12 mouse cellular contexts compared by ENCODE assay signal in the genomic region with DNA sequence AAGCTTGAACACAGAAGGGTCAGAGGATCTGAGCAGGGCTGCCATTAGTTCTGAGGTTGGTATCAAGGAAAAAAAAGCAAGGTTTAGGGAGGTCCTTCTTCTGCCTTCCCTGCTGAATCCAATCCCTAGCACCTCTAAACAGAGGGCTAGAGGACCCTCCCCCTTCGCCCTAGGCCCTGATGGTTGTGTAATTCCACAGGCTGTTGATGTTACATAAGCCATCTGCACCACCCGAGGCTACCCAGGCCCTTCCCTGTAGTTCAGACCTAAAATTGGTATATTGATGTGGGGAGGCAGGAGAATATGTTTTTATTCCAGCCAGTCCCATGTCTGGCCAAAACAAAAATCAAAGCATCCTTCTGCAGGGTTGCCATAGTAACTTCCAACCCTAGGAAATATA. TPM values are rescaled to one million over a fixed set of nuclear protein-coding genes. Genes with fewer than 3 reads are reported as not detected.
DNase-seq lines count a peak whose midpoint lies in the region; ATAC-seq and TF ChIP-seq lines count a peak whose summit lies in the region.
"Had no signal": no experiment of that assay in that cellular context is flagged by ENCODE, and none has a peak within 500 bp of the region (broad histone marks: within the 10 kb centered on the region; RNA-seq: fewer than 3 reads in every experiment).

No protein-coding gene starts in this region.

- H3K4me1 ChIP-seq in midbrain, embryonic 12.5 days: peaks cover 10% of the 10 kb centered on the region
- H3K4me1 ChIP-seq in midbrain, embryonic 11.5 days (ENCODE audit: control insufficient read depth, insufficient read depth, low read length): peaks cover 7% of the 10 kb centered on the region; the same call in 1 of the 2 replicates
- H3K4me1 ChIP-seq in cortical plate, adult 2 months (ENCODE audit: control insufficient read depth, insufficient read depth, low read length): peaks cover 3% of the 10 kb centered on the region
- H3K4me1 ChIP-seq in neural tube, embryonic 15.5 days: peaks cover 33% of the 10 kb centered on the region

- peaks cover 39% of the 10 kb centered on the region for H3K27me3 ChIP-seq in midbrain, embryonic 12.5 days
- peaks cover 3% of the 10 kb centered on the region; the same call in 1 of the 2 replicates for H3K27me3 ChIP-seq in midbrain, embryonic 11.5 days (ENCODE audit: control insufficient read depth, insufficient read depth, low read length)
- no peaks in the 10 kb centered on the region for H3K27me3 ChIP-seq in neural tube, embryonic 15.5 days (replicated peaks)

- no peak; the same call in 1 of the 2 replicates for TF ChIP-seq POLR2A in cortical plate, adult 2 months (IDR thresholded peaks at IDR 0.05; ENCODE audit: extremely low read depth, insufficient read depth, low read length)

- H3K9ac ChIP-seq in midbrain, embryonic 12.5 days (replicated peaks): no peak overlapping the region
- no peak overlapping the region for H3K9ac ChIP-seq in midbrain, embryonic 11.5 days (ENCODE audit: low read length)
- H3K9ac ChIP-seq in neural tube, embryonic 15.5 days (replicated peaks): peak overlapping the region; percentile 53; the same call in 1 of the 2 replicates

- H3K4me3 ChIP-seq in midbrain, embryonic 12.5 days: no peak overlapping the region
- H3K4me3 ChIP-seq in midbrain, embryonic 11.5 days (ENCODE audit: low read depth, low read length): no peak overlapping the region
- peak overlapping the region; percentile 76 for H3K4me3 ChIP-seq in cortical plate, adult 2 months (ENCODE audit: insufficient read depth, low read length)
- peak overlapping the region; percentile 41 for H3K4me3 ChIP-seq in neural tube, embryonic 15.5 days (replicated peaks)
- H3K4me3 ChIP-seq: limb, embryonic 10.5 days had no signal

- H3K4me2 ChIP-seq in midbrain, embryonic 12.5 days (replicated peaks): 0 out of 2 replicates have a peak overlapping the region, but pooled peaks have one; percentile 61
- no peak overlapping the region for H3K4me2 ChIP-seq in midbrain, embryonic 11.5 days
- H3K4me2 ChIP-seq in neural tube, embryonic 15.5 days: peak overlapping the region; percentile 66

- DNase-seq in midbrain, embryonic 11.5 days (ENCODE audit: low spot score, missing footprints): no peak
- DNase-seq in layer of hippocampus, postnatal 36 days: peak; percentile 58 to 72
- no peak for DNase-seq in natural killer cell, adult 2 months (ENCODE audit: low spot score in 2 of 2)
- no peak for DNase-seq in urinary bladder, adult 18-20 months (ENCODE audit: low spot score in 2 of 2)

- no peaks in the 10 kb centered on the region for H3K9me3 ChIP-seq in midbrain, embryonic 12.5 days
- H3K9me3 ChIP-seq in midbrain, embryonic 11.5 days (ENCODE audit: control insufficient read depth, low read length): no peaks in the 10 kb centered on the region
- H3K9me3 ChIP-seq in neural tube, embryonic 15.5 days (replicated peaks): no peaks in the 10 kb centered on the region
- H3K9me3 ChIP-seq: limb, embryonic 10.5 days had no signal

- H3K36me3 ChIP-seq in midbrain, embryonic 12.5 days: no peaks in the 10 kb centered on the region
- H3K36me3 ChIP-seq in midbrain, embryonic 11.5 days (ENCODE audit: control insufficient read depth, insufficient read depth, low read length): no peaks in the 10 kb centered on the region
- no peaks in the 10 kb centered on the region for H3K36me3 ChIP-seq in neural tube, embryonic 15.5 days
- H3K36me3 ChIP-seq: limb, embryonic 10.5 days had no signal

- TF ChIP-seq CTCF in cortical plate, adult 2 months (IDR thresholded peaks at IDR 0.05; ENCODE audit: extremely low read depth, insufficient read depth, low read length): no peak

- WGBS in midbrain, embryonic 12.5 days: 71% methylated on average over 2 of the region's 2 CpGs
- 75% methylated on average over 2 of the region's 2 CpGs for WGBS in midbrain, embryonic 11.5 days
- 72% methylated on average over 2 of the region's 2 CpGs for WGBS in neural tube, embryonic 15.5 days

- no peak overlapping the region for H3K27ac ChIP-seq in midbrain, embryonic 12.5 days (replicated peaks)
- no peak overlapping the region for H3K27ac ChIP-seq in midbrain, embryonic 11.5 days (ENCODE audit: low read depth, low read length)
- H3K27ac ChIP-seq in cortical plate, adult 2 months (ENCODE audit: insufficient read depth, low read length): peak overlapping the region; percentile 62; the same call in 1 of the 2 replicates
- peak overlapping the region; percentile 86; the same call in 1 of the 2 replicates for H3K27ac ChIP-seq in neural tube, embryonic 15.5 days (replicated peaks)
- H3K27ac ChIP-seq: limb, embryonic 10.5 days had no signal

- no peak for ATAC-seq in midbrain, embryonic 12.5 days (ENCODE audit: low FRiP score, low read depth)
- no peak for ATAC-seq in midbrain, embryonic 11.5 days (ENCODE audit: low FRiP score)
- ATAC-seq in neural tube, embryonic 15.5 days (ENCODE audit: low FRiP score): no peak
- ATAC-seq in megakaryocyte, adult 5-6 weeks (ENCODE audit: poor library complexity, severe bottlenecking): no peak

RNA-seq across cellular contexts. Expression of gene Faim2, which starts 1.3 kb away (rescaled TPM):
- 2.0 and 3.1 TPM in 2 replicates for polyA plus RNA-seq in midbrain, embryonic 12.5 days (2016; fragmentation: Nextera tagmentation; extraction: Ambion mirVana)
- 0.81 and 1.1 TPM in 2 replicates for polyA plus RNA-seq in midbrain, embryonic 11.5 days (2014; fragmentation: Nextera tagmentation; extraction: Ambion mirVana)
- polyA plus RNA-seq in cortical plate, adult 2 months (2012; rRNA removed): 162 and 172 TPM in 2 replicates
- 100 to 1,000 TPM; 373 to 394 TPM for total RNA-seq in layer of hippocampus, postnatal 36 days (2021)
- polyA plus RNA-seq in neural tube, embryonic 15.5 days (2015; fragmentation: Nextera tagmentation; extraction: Ambion mirVana): 50.7 and 57.5 TPM in 2 replicates
- 0.04 TPM in 1 of 2 replicates, not detected in the other for total RNA-seq in megakaryocyte, adult 5-6 weeks (2015)
- total RNA-seq in megakaryocyte, adult 5-6 weeks (2017): 0.49 TPM in 1 of 2 replicates, not detected in the other
- polyA plus RNA-seq: kidney, embryonic 14.5 days; limb, embryonic 10.5 days had no signal

RNA-seq across cellular contexts. Expression of gene Bcdin3d, which starts 52.2 kb away (rescaled TPM):
- 19.9 and 20.1 TPM in 2 replicates for polyA plus RNA-seq in midbrain, embryonic 12.5 days (2016; fragmentation: Nextera tagmentation; extraction: Ambion mirVana)
- 19.5 and 19.7 TPM in 2 replicates for polyA plus RNA-seq in midbrain, embryonic 11.5 days (2014; fragmentation: Nextera tagmentation; extraction: Ambion mirVana)
- polyA plus RNA-seq in cortical plate, adult 2 months (2012; rRNA removed): 5.1 and 5.3 TPM in 2 replicates
- total RNA-seq in layer of hippocampus, postnatal 36 days (2021): 1 to 10 TPM; 3.9 to 5.0 TPM
- polyA plus RNA-seq in neural tube, embryonic 15.5 days (2015; fragmentation: Nextera tagmentation; extraction: Ambion mirVana): 17.0 and 19.0 TPM in 2 replicates
- 8.2 and 9.8 TPM in 2 replicates for total RNA-seq in megakaryocyte, adult 5-6 weeks (2015)
- total RNA-seq in megakaryocyte, adult 5-6 weeks (2017): 3.6 and 4.6 TPM in 2 replicates

RNA-seq across cellular contexts. Expression of gene Aqp2, which starts 52.2 kb away (rescaled TPM):
- not detected in 2 replicates for polyA plus RNA-seq in midbrain, embryonic 12.5 days (2016; fragmentation: Nextera tagmentation; extraction: Ambion mirVana)
- not detected in 2 replicates for polyA plus RNA-seq in midbrain, embryonic 11.5 days (2014; fragmentation: Nextera tagmentation; extraction: Ambion mirVana)
- 0.09 and 0.21 TPM in 2 replicates for polyA plus RNA-seq in cortical plate, adult 2 months (2012; rRNA removed)
- not detected for total RNA-seq in layer of hippocampus, postnatal 36 days (2021)
- not detected in 2 replicates for polyA plus RNA-seq in neural tube, embryonic 15.5 days (2015; fragmentation: Nextera tagmentation; extraction: Ambion mirVana)
- total RNA-seq in megakaryocyte, adult 5-6 weeks (2015): not detected in 2 replicates
- total RNA-seq in megakaryocyte, adult 5-6 weeks (2017): not detected in 2 replicates
- total RNA-seq: ES-E14 had no signal
- polyA plus RNA-seq: heart, embryonic 14.5 days; limb, embryonic 10.5 days had no signal

Comparison
In these comparisons a context has a peak if more than half of its experiments do, and no peak if none do; other contexts are left out.
1. H3K27ac ChIP-seq: peak in cortical plate, adult 2 months (single experiment) and neural tube, embryonic 15.5 days (single experiment); none in midbrain, embryonic 12.5 days (single experiment) and midbrain, embryonic 11.5 days (single experiment).
2. H3K4me3 ChIP-seq: peak in cortical plate, adult 2 months (single experiment) and neural tube, embryonic 15.5 days (single experiment); none in midbrain, embryonic 12.5 days (single experiment) and midbrain, embryonic 11.5 days (single experiment).
3. DNase-seq: peak in layer of hippocampus, postnatal 36 days (2 of 2); none in midbrain, embryonic 11.5 days (single experiment), natural killer cell, adult 2 months (0 of 2) and urinary bladder, adult 18-20 months (0 of 2).
4. RNA of gene Faim2, which starts 1.3 kb away (polyA plus RNA-seq): 162 to 172 TPM in cortical plate, adult 2 months and 50.7 to 57.5 TPM in neural tube, embryonic 15.5 days; 2.0 to 3.1 TPM in midbrain, embryonic 12.5 days and 0.81 to 1.1 TPM in midbrain, embryonic 11.5 days; every median in the first group is over 10 times any median in the second.